Mouse (Mus musculus): ENCODE results near the gene Phf23. TPM values are rescaled to one million over a fixed set of nuclear protein-coding genes. Genes with fewer than 3 reads are reported as not detected.
"Not testable (repeated sequence)": the region's sequence is repeated elsewhere in the genome, so short reads cannot be mapped to it uniquely, and the experiment has no call there.

Gene Phf23
- 89.4 and 96.5 TPM in 2 replicates for polyA plus RNA-seq (2016; fragmentation: Nextera tagmentation; extraction: Ambion mirVana)

DNA sequence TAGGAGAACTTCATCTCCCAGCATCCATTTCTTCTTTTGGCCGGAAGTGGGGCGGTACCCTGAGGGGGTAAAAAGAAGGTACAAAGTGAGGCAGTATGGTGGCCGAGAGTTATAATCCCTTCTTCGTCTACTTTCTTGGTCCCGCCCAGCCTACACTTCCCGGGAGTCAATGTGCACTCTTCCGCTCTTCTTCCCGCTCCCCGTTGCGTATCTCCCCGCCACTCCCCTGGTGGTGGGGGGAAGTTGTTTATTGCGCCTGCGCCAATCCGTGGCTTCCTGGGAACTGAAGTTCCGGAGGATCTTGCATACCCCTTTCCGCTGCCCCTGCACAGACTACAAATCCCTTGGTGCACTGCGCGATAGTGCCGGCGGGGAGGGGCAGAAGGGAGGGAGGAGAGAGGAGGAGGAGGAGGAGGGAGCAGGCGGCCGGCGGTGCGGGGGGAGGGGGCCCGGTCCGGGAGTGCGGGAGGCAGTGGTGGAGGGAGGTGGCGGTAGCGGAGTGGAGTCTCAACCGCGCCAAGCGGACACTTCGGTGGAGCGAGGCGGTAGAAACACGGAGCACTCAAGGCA, at the start of gene Phf23:
Gene Phf23 (plus strand): TSS at position 387 of the 570 bp plus-strand sequence.
- Histone ChIP-seq H3K27me3 (no peaks in the 10 kb centered on the region), H3K9ac (replicated peaks) (peak within 1 kb of the TSS; percentile 98), H3K27ac (replicated peaks) (peak within 1 kb of the TSS; percentile 97), H3K4me1 (peaks cover 34% of the 10 kb centered on the region), H3K4me2 (replicated peaks) (peak within 1 kb of the TSS; percentile 60), H3K36me3 (peaks cover 38% of the 10 kb centered on the region), H3K4me3 (peak within 1 kb of the TSS; percentile 95), H3K9me3 (no peaks in the 10 kb centered on the region)
- 1% methylated on average over 36 of the region's 36 CpGs for WGBS
- peak; percentile 81 for ATAC-seq (ENCODE audit: low FRiP score, low read depth)

DNA sequence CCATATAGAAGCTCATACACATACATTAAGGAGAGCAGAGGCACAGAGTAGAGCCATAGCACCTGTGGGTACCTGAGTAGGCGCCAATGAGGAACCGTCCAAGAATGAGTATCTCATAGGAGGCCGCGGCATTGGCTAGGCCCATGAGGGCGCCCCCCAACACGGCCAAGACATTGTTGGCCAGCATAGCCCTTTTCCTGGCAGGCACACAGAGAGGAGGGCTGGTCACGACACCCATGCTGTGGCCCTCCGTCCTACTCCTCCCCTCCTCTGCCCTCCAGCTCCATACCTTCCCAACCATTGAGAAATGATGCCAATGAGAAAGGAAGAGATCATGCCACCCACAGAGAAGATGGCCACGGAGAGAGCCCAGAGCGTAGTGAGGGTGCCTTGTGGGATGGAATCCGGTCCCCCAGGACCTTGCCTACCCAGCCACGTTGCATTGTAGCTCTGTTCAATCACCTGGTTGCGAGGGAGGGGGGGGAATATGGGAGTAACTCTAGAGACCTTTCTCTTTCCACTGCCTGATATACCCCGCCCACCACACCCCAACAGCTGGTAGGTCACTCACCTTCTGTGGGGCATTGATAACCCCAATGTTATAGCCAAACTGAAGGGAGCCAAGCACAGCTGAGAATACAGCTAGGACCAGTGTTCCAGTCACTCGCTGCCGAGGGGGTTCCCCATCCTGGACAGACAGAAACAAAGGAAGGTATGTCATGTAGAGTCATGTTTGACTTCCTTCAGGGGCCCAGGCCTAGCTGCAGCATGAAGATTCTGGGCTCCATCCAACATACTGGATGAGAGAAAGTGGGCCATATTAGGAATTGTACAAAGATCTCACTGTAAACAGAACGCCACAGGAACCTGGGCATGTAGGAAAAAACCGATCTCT, 49.3 kb upstream of the Phf23 start:
- H3K27me3 ChIP-seq, result peaks cover 5% of the 10 kb centered on the region
- peak overlapping the region; percentile 64; the same call in 1 of the 2 replicates for H3K4me2 ChIP-seq (replicated peaks)
- peaks cover 17% of the 10 kb centered on the region for H3K4me1 ChIP-seq
- no peak overlapping the region for H3K9ac ChIP-seq (replicated peaks)
- H3K36me3 ChIP-seq, result peaks cover 10% of the 10 kb centered on the region; the same call in 1 of the 2 replicates
- WGBS, result 93% methylated on average over 18 of the region's 18 CpGs
- ATAC-seq (ENCODE audit: low FRiP score, low read depth), result no peak
- H3K27ac ChIP-seq (replicated peaks), result no peak overlapping the region
- no peaks in the 10 kb centered on the region for H3K9me3 ChIP-seq
- H3K4me3 ChIP-seq, result no peak overlapping the region

DNA sequence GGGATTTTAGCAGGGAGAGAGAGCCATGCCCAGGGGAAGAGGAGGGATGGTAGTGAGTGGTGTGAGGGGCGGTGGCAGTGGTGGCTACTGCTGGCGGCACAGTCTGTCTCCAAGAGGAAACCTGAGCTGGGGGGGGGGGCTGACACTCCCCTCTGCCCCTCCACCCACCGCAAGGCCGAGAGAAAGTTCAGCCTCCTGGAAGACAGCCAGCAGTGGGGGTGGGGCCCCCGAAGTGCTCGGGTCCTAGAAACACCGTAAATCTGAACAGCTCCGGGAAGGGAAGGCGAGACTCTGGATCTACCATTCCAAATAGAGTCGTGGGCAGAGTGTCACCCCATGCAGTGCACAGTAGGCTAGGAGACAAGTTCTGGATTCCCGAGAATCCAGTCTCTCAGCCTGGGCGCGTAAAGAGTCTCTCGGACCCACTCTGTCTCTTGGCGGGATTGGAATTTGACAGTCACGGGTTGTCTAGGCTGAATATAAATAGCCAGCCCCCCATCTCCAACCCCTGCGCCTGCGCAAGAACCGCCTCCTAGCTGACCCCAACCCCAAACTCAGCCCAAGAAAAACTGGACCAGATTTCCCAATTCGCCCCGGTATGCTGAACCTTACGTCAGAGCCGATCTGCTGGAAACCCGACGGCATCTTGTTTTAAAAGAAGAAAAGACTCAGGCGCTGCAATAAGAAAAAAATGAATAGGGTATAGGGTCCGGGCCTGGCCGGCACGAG, 48.1 kb upstream of the Phf23 start:
- peaks cover 17% of the 10 kb centered on the region for H3K4me1 ChIP-seq
- H3K27me3 ChIP-seq, result peaks cover 11% of the 10 kb centered on the region
- WGBS, result 3% methylated on average over 29 of the region's 29 CpGs
- H3K9me3 ChIP-seq, result no peaks in the 10 kb centered on the region
- peak overlapping the region; percentile 64 for H3K4me2 ChIP-seq (replicated peaks)
- no peak overlapping the region for H3K27ac ChIP-seq (replicated peaks)
- peak overlapping the region; percentile 45; the same call in 1 of the 2 replicates for H3K9ac ChIP-seq (replicated peaks)
- H3K36me3 ChIP-seq, result peaks cover 10% of the 10 kb centered on the region; the same call in 1 of the 2 replicates
- peak overlapping the region; percentile 49 for H3K4me3 ChIP-seq
- ATAC-seq (ENCODE audit: low FRiP score, low read depth), result peak; percentile 56

DNA sequence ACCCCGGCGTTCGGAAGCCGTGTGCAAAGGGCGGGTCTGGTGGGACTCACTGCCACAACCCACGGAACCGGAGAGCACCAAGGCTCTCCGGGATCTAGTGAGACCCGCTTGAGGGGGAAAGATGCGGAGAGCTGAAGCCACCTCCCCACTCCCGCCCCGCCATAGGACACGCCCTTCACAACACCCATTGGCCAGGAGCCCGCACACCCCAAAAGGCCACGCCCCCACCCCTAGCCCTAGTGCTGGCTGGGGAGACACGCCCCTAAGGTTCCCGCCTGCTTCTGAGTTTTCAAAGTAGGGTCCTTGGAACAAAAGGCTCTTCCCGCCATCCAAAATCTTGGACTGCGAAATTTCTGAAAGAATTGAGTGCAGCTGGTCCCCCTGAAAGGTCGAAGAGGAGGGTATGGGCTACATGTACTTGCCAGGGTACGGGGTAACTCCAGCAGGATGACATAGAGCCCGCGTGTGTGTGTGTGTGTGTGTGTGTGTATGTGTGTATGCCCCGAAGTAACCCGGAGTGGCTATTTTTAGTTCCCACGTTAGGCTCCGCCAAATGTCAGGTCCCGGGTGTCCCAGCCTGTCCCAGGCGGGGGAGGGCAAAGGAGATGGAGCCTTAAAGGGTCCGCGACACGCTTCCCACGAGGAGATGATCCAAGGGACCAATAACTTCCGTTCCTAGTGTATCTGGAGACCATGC, 47.4 kb upstream of the Phf23 start, which contains the start of gene Slc2a4:
Gene Slc2a4 (minus strand): TSS at position 123 of the 697 bp plus-strand sequence.
- Histone ChIP-seq H3K4me2 (replicated peaks) (peak within 1 kb of the TSS; percentile 64), H3K9me3 (no peaks in the 10 kb centered on the region), H3K9ac (replicated peaks) (peak within 1 kb of the TSS; percentile 47), H3K36me3 (peaks cover 10% of the 10 kb centered on the region; the same call in 1 of the 2 replicates), H3K4me3 (peak within 1 kb of the TSS; percentile 49), H3K27me3 (peaks cover 11% of the 10 kb centered on the region), H3K4me1 (peaks cover 17% of the 10 kb centered on the region), H3K27ac (replicated peaks) (peak within 1 kb of the TSS; percentile 69)
- ATAC-seq (ENCODE audit: low FRiP score, low read depth), result peak; percentile 93
- under 1% methylated on average over 33 of the region's 34 CpGs for WGBS

DNA sequence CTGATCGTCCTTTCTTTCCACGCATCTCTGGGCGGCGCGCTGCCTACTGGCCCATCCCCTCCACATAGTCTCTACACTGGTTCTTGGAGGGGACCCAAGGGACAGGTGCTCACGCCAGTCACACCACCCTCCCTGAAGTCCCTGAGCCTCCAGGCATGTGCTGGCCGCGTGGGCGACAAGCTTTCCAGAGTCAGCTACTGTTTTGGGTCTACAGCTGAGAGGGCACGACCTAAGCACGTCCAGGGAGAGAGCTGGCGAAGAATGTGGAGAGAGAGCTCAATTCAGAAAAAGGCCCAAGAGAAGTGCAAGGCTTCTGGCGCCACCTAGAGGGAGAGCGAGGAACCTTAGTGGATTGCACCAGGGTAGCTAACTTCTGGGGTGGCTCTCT, 46.8 kb upstream of the Phf23 start:
- ATAC-seq (ENCODE audit: low FRiP score, low read depth), result peak; percentile 63
- Histone ChIP-seq H3K27me3 (peaks cover 11% of the 10 kb centered on the region), H3K9me3 (no peaks in the 10 kb centered on the region), H3K27ac (replicated peaks) (peak overlapping the region; percentile 69), H3K4me2 (replicated peaks) (peak overlapping the region; percentile 64), H3K36me3 (peaks cover 10% of the 10 kb centered on the region; the same call in 1 of the 2 replicates), H3K9ac (replicated peaks) (peak overlapping the region; percentile 47), H3K4me3 (peak overlapping the region; percentile 49), H3K4me1 (peaks cover 17% of the 10 kb centered on the region)
- WGBS, result under 1% methylated on average over 14 of the region's 14 CpGs

DNA sequence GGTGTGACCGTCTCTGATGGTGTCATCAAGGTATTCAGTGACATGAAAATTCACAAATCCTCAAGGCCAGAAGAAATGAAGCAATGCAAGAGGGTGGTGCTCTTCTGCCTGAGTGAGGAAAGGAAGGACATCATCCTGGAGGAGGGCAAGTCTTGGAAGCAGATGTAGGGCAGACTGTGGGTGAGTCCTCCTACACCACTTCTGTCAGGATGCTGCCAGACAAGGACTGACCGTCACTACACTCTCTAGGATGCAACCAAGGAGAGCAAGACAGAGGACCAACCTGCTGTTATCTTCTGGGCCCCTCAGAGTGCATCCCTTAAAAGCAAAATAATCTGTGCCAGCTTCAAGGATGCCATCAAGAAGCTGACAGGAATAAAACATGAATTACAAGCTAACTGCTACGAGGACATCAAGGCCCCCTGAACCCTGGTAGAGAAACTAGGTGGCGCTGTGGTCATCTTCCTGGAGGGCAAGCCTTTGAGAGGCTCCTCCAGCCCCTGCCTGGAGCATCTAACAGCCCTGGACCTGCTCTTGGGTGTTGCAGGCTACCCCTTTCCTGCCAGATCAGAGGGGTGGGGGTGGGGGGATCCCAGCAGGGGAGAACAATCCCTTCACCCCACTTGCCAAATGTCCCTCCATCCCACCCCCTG, 44.6 kb upstream of the Phf23 start:
- no peak overlapping the region for H3K27ac ChIP-seq (replicated peaks)
- no peaks in the 10 kb centered on the region for H3K36me3 ChIP-seq
- H3K4me3 ChIP-seq, result no peak overlapping the region
- H3K4me1 ChIP-seq, result peaks cover 17% of the 10 kb centered on the region
- H3K27me3 ChIP-seq, result peaks cover 16% of the 10 kb centered on the region
- H3K4me2 ChIP-seq (replicated peaks), result no peak overlapping the region
- H3K9me3 ChIP-seq, result no peaks in the 10 kb centered on the region
- no peak overlapping the region for H3K9ac ChIP-seq (replicated peaks)
- no peak for ATAC-seq (ENCODE audit: low FRiP score, low read depth)
- 40% methylated on average over 4 of the region's 4 CpGs for WGBS

DNA sequence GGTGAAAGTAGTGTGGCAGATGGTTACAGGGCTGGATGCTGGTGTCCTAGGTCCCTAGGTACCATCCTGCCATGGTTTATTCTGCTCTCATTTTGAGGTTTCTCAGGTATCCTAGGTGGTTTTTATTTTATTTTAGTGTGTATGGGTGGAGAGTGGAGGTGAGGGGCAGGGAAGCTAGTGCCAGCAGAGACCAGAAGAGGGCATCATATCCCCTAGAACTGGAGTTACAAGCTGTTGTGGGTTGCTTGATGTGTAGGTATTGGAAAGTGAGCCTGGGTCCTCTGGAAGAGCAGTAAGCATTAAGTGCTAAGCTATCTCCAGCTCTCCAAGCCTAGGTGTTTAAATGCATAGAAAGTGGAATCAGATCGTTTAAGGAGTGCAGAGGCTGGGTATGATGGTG, 43.3 kb upstream of the Phf23 start:
- peaks cover 16% of the 10 kb centered on the region for H3K27me3 ChIP-seq
- no peak overlapping the region for H3K4me3 ChIP-seq
- ATAC-seq (ENCODE audit: low FRiP score, low read depth), result no peak
- H3K27ac ChIP-seq (replicated peaks), result no peak overlapping the region
- H3K9me3 ChIP-seq, result no peaks in the 10 kb centered on the region
- no peak overlapping the region for H3K4me2 ChIP-seq (replicated peaks)
- peaks cover 14% of the 10 kb centered on the region for H3K4me1 ChIP-seq
- H3K36me3 ChIP-seq, result no peaks in the 10 kb centered on the region
- 46% methylated on average over 1 of the region's 1 CpGs for WGBS
- no peak overlapping the region for H3K9ac ChIP-seq (replicated peaks)

DNA sequence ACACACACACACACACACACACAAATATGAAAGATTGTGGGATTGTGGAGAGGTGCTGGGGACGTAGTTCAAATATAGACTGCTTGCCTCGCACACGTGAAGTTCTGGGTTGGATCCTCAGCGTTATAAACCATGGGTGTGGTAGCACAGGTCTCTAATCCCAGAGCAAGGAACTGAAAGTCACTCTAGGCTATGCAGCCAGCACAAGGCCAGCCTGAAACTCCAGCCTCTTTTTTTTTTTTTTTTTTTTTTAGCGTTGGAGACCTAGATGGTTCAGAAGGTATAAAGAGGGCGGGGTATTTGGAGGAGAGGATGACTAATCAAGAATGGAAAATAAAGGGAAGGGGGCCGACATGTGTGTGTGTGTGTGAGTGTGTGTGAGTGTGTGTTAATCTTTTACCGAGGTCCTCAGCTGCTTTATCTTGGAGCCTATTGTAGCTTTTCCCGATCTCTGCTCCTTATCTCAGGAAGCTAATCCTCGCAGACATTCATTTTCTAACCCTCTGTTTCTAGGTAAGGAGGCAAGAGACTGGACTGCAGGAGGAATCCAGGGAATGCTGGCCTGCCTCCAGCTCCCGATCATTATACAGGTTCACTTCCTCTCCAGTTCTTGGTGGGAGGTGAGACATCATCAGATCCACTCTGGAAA, 42.2 kb upstream of the Phf23 start:
- Histone ChIP-seq H3K4me2 (replicated peaks) (no peak overlapping the region), H3K27me3 (peaks cover 21% of the 10 kb centered on the region), H3K36me3 (no peaks in the 10 kb centered on the region), H3K4me3 (no peak overlapping the region), H3K4me1 (peaks cover 4% of the 10 kb centered on the region), H3K9me3 (no peaks in the 10 kb centered on the region), H3K27ac (replicated peaks) (no peak overlapping the region), H3K9ac (replicated peaks) (no peak overlapping the region)
- 71% methylated on average over 11 of the region's 11 CpGs for WGBS
- no peak for ATAC-seq (ENCODE audit: low FRiP score, low read depth)

DNA sequence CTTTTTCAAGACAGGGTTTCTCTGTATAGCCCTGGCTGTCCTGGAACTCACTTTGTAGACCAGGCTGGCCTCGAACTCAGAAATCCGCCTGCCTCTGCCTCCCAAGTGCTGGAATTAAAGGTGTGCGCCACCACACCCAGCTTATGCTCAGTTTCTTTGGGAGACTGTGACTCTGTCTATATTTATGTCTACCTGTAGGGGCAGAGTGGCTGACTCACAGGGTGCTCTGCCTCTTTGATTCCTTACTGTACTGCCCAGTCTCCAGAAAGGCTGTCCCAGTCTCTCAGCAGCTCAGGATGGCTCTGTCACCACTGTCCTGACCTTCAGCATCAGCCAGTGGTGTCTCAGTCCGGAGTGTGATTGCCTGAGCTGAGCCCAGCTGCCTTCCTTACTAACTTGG, 40.0 kb upstream of the Phf23 start:
- not testable (repeated sequence) for H3K4me2 ChIP-seq (replicated peaks); ATAC-seq (ENCODE audit: low FRiP score, low read depth); H3K9me3 ChIP-seq; H3K27ac ChIP-seq (replicated peaks); H3K4me3 ChIP-seq; H3K4me1 ChIP-seq; H3K36me3 ChIP-seq; H3K9ac ChIP-seq (replicated peaks)
- WGBS, result 75% methylated on average over 4 of the region's 4 CpGs
- H3K27me3 ChIP-seq, result peaks cover 16% of the 10 kb centered on the region

DNA sequence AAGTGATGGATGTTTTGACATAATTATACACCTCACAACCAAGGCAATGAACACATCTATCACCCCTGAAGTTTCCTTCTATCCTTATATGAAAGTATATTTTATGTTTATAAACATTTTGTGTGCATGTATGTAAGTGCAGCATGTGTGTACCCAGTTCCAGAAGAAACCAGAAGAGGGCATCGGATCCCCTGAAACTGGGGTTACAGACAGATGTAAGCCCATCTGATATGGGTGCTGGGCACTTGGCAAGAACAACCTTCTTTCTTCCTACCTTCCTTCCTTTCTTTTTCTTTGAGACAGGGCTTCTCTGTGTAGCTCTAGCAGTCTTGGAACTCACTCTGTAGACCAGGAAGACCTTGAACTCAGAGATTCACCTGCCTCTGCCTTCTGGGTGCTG, 39.4 kb upstream of the Phf23 start:
- no peaks in the 10 kb centered on the region for H3K4me1 ChIP-seq
- H3K9ac ChIP-seq (replicated peaks), result no peak overlapping the region
- ATAC-seq (ENCODE audit: low FRiP score, low read depth), result no peak
- no peaks in the 10 kb centered on the region for H3K36me3 ChIP-seq
- WGBS, result 88% methylated on average over 1 of the region's 1 CpGs
- no peak overlapping the region for H3K4me3 ChIP-seq
- H3K27ac ChIP-seq (replicated peaks), result no peak overlapping the region
- H3K4me2 ChIP-seq (replicated peaks), result no peak overlapping the region
- H3K27me3 ChIP-seq, result peaks cover 21% of the 10 kb centered on the region
- no peaks in the 10 kb centered on the region for H3K9me3 ChIP-seq

Measured in midbrain, embryonic 12.5 days (tissue).